In the genomic region with DNA sequence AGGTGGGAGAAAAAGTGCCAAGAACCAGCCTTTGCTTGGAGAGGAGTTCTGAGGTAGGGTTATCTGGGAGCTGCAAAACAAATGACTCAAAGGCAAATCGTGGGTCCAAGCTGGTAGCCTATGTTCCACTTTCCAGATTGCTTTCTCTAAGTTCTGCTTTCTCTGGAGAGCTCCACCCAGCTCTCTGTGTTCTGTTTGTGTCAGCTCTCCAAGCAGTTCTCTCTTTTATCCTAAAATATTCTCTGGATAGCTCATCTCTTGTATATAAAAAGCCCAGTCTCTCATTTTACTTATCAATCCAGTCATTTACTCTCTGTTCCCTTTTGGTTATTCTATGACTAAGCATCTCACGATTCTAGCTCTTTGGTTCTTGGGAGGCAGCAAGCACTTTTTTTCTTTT, we compare ENCODE assay signal across 24 mouse cellular contexts. TPM values are rescaled to one million over a fixed set of nuclear protein-coding genes. Genes with fewer than 3 reads are reported as not detected.
A peak's percentile ranks its signal among the peaks of the same experiment; 100 is the strongest.
DNase-seq lines count a peak whose midpoint lies in the region; ATAC-seq and TF ChIP-seq lines count a peak whose summit lies in the region.
"Had no signal": no experiment of that assay in that cellular context is flagged by ENCODE, and none has a peak within 500 bp of the region (broad histone marks: within the 10 kb centered on the region; RNA-seq: fewer than 3 reads in every experiment).

No protein-coding gene starts in this region.

- no peak for TF ChIP-seq POLR2A in bone marrow macrophage, adult 2 months (IDR thresholded peaks at IDR 0.05; ENCODE audit: borderline replicate concordance, low read depth, low read length)

- peak; percentile 7 for DNase-seq in gastrocnemius, adult 18-20 months (ENCODE audit: low spot score)
- no peak for DNase-seq in gastrocnemius, postnatal 36 days
- peak; percentile 30 for DNase-seq in 3T3-L1 (ENCODE audit: low read depth, low spot score)
- DNase-seq in thymus, postnatal 4 days = no peak
- no peak for DNase-seq in kidney, adult 8-10 months
- DNase-seq: adrenal gland, adult 2 months; cerebellum, adult 11-12 months; cerebellum, postnatal 25 days; gastrocnemius, postnatal 25 days; heart, postnatal 10 days; kidney, adult 2 months; kidney, postnatal 36 days; liver, embryonic 13.5 days; retina, postnatal 1 day; thymus, adult 18-20 months had no signal

- peak; percentile 93 for ATAC-seq in megakaryocyte, adult 5-6 weeks (ENCODE audit: poor library complexity, severe bottlenecking)
- ATAC-seq in intestine, embryonic 16.5 days = no peak
- ATAC-seq: midbrain, embryonic 15.5 days had no signal

- H3K4me3 ChIP-seq in bone marrow macrophage, adult 2 months (ENCODE audit: insufficient read depth, low read length) = no peak overlapping the region
- H3K4me3 ChIP-seq in intestine, embryonic 16.5 days (ENCODE audit: low read length) = no peak overlapping the region
- H3K4me3 ChIP-seq: limb, embryonic 10.5 days; liver, embryonic 13.5 days; lung, embryonic 15.5 days; megakaryocyte, embryonic 14.5 days; midbrain, embryonic 15.5 days had no signal

- no peak overlapping the region for H3K9ac ChIP-seq in intestine, embryonic 16.5 days (ENCODE audit: low read depth, low read length)
- H3K9ac ChIP-seq: liver, embryonic 13.5 days; lung, embryonic 15.5 days; midbrain, embryonic 15.5 days had no signal

- no peak overlapping the region for H3K4me2 ChIP-seq in intestine, embryonic 16.5 days (ENCODE audit: low read depth, low read length)
- H3K4me2 ChIP-seq: heart, embryonic 11.5 days; liver, embryonic 13.5 days; lung, embryonic 15.5 days; midbrain, embryonic 15.5 days had no signal

- 69% methylated on average over 2 of the region's 2 CpGs for WGBS in intestine, embryonic 16.5 days

- intact Hi-C loops in gastrocnemius, postnatal 36 days (cut with DNase I) = no loop called here

- peaks cover 17% of the 10 kb centered on the region for H3K4me1 ChIP-seq in bone marrow macrophage, adult 2 months (ENCODE audit: control insufficient read depth, insufficient read depth, low read length)
- H3K4me1 ChIP-seq in intestine, embryonic 16.5 days (ENCODE audit: control insufficient read depth, insufficient read depth, low read length) = no peaks in the 10 kb centered on the region
- H3K4me1 ChIP-seq: limb, embryonic 10.5 days; lung, embryonic 15.5 days; midbrain, embryonic 15.5 days had no signal

- H3K27ac ChIP-seq in bone marrow macrophage, adult 2 months (ENCODE audit: insufficient read depth, low read depth, low read length) = peak overlapping the region; percentile 89
- H3K27ac ChIP-seq in intestine, embryonic 16.5 days (ENCODE audit: low read length) = no peak overlapping the region
- H3K27ac ChIP-seq: limb, embryonic 10.5 days; liver, embryonic 13.5 days; lung, embryonic 15.5 days; midbrain, embryonic 15.5 days had no signal

- no peaks in the 10 kb centered on the region for H3K27me3 ChIP-seq in intestine, embryonic 16.5 days (replicated peaks; ENCODE audit: control insufficient read depth, insufficient read depth, low read length)
- H3K27me3 ChIP-seq: CH12.LX; liver, embryonic 13.5 days; lung, embryonic 15.5 days; megakaryocyte, embryonic 14.5 days; midbrain, embryonic 15.5 days had no signal

- H3K9me3 ChIP-seq in intestine, embryonic 16.5 days (ENCODE audit: control insufficient read depth, low read length) = no peaks in the 10 kb centered on the region
- H3K9me3 ChIP-seq: limb, embryonic 10.5 days; liver, embryonic 13.5 days; lung, embryonic 15.5 days; megakaryocyte, embryonic 14.5 days; midbrain, embryonic 15.5 days had no signal

- TF ChIP-seq CTCF in bone marrow macrophage, adult 2 months (IDR thresholded peaks at IDR 0.05; ENCODE audit: low read depth, low read length) = no peak

- H3K36me3 ChIP-seq in intestine, embryonic 16.5 days (ENCODE audit: control insufficient read depth, insufficient read depth, low read length) = no peaks in the 10 kb centered on the region
- H3K36me3 ChIP-seq: limb, embryonic 10.5 days; liver, embryonic 13.5 days; lung, embryonic 15.5 days; midbrain, embryonic 15.5 days had no signal

RNA-seq across cellular contexts. Expression of gene Phka2, which starts 8.2 kb away (rescaled TPM):
- total RNA-seq in gastrocnemius, adult 18-20 months (2021) = 1 to 10 TPM; 4.0 to 4.8 TPM
- 1 to 10 TPM; 4.0 to 6.3 TPM for total RNA-seq in gastrocnemius, postnatal 36 days (2021)
- polyA plus RNA-seq in bone marrow macrophage, adult 2 months (2012; ENCODE audit: insufficient read depth, insufficient read length, missing spikeins) = 119 and 143 TPM in 2 replicates
- total RNA-seq in megakaryocyte, adult 5-6 weeks (2015) = 48.3 and 53.8 TPM in 2 replicates
- total RNA-seq in megakaryocyte, adult 5-6 weeks (2017) = 42.5 and 50.9 TPM in 2 replicates
- 10.6 and 11.9 TPM in 2 replicates for polyA plus RNA-seq in intestine, embryonic 16.5 days (2015; fragmentation: Nextera tagmentation; extraction: Ambion mirVana)

Comparison
In these comparisons a context has a peak if more than half of its experiments do, and no peak if none do; other contexts are left out.
1. DNase-seq: peak in gastrocnemius, adult 18-20 months (single experiment) and 3T3-L1 (single experiment); none in gastrocnemius, postnatal 36 days (0 of 2), thymus, postnatal 4 days (single experiment) and kidney, adult 8-10 months (0 of 2).
2. RNA of gene Phka2, which starts 8.2 kb away (total RNA-seq): 42.5 to 53.8 TPM in megakaryocyte, adult 5-6 weeks; 4.0 to 6.3 TPM in gastrocnemius, postnatal 36 days and 4.0 to 4.8 TPM in gastrocnemius, adult 18-20 months; every median in the first group is over 4 times any median in the second.